Mouse (Mus musculus) ES-CJ7 (cell line): ENCODE results near the gene Nxpe5.
"Not testable (repeated sequence)": the region's sequence is repeated elsewhere in the genome, so short reads cannot be mapped to it uniquely, and the experiment has no call there.

Experiments used
- DNase-seq: peaks from one replicate; pipeline ENCODE4 v3.0.0; 2011; ENCODE audit warnings: low read depth, low spot score

Gene Nxpe5

DNA sequence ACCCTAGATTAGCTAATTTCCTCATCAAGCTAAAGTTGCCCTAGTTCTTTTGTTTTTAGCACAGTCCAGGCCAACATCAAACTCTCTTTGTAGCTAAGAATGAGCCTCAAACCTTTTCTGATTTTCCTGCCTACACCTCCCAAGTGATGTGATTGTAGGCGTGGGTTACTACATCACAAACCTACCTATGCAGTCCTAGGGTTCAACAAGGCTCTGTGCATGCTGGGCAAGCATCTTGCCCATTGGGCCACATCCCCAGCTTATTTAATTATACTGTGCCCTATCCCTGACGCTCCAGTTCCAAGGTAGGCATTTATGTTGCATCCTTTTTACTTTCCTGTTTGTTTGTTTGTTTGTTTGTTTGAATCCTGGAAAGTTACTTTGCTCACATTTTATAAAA is at the start of gene Nxpe5:
Gene Nxpe5 (plus strand): TSS at position 199 of the 400 bp plus-strand sequence.
- DNase-seq = no peak

DNA sequence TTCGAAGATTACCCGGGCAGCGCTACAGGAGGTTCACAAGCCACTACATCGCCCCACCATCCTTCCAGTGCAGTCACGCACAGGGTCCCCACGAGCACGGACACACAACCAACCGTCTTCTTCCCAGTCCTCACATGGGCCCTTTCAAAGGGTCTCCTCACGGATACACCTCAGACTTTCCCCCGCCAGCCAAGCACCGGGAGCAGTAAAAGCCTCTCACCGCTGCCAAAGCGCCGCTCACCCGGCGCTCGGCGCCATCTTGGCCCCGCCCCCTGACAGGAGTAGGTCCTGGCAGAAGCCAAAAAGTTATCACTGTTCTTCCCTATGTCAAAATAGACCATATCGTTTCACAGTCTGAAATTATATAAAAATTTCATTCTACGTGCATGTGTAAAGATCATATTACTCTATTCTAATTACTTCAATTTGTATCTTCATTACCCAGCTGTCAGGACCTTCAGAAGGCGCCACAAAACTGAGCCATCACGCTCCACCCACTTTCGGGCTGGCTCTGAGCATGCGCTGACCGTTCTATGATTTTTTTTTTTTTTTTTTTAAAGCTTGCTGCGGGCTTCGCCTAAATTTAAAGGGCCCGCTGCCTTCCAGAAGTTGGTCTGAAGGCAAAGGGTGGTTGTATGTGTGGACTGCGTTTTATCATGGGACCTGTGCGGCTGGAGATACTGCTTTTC is 38.6 kb upstream of the Nxpe5 start, which contains the start of the genes Taf6 and Cnpy4:
Gene Taf6 (minus strand): TSS at position 502 of the 689 bp plus-strand sequence.
Gene Cnpy4 (plus strand): TSS at position 536 of the 689 bp plus-strand sequence.
- DNase-seq = peak; percentile 88

DNA sequence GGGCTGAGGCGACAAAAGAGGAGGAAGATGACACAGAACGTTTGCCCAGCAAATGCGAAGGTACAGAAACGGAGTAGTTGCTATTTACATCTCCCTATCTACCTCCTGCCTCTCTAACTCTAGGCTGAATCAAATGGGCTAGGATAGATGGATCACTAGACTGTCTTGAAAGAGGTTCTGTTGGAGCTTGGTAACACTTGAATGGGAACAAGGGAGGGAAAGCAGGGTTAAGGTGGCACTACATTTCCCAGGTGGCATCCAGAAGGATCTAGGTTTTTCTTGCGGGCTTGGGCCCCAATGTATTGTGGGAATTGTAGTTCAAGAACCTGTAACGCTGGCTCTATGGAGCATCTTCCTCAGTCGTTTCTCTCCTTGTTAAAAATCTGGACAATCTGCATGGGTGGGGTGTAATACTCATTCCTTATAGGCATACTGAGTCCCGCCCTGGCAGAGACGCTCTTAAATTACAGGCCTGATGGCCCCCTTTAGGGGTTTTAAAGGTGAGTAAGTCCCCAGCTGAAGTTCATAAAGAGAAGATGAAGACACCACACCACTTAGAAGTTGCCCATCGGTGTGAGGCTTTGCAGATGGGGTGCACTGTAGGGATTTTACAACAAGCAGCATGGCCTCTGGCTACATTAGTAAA is 37.9 kb upstream of the Nxpe5 start:
- peak; percentile 90 for DNase-seq

DNA sequence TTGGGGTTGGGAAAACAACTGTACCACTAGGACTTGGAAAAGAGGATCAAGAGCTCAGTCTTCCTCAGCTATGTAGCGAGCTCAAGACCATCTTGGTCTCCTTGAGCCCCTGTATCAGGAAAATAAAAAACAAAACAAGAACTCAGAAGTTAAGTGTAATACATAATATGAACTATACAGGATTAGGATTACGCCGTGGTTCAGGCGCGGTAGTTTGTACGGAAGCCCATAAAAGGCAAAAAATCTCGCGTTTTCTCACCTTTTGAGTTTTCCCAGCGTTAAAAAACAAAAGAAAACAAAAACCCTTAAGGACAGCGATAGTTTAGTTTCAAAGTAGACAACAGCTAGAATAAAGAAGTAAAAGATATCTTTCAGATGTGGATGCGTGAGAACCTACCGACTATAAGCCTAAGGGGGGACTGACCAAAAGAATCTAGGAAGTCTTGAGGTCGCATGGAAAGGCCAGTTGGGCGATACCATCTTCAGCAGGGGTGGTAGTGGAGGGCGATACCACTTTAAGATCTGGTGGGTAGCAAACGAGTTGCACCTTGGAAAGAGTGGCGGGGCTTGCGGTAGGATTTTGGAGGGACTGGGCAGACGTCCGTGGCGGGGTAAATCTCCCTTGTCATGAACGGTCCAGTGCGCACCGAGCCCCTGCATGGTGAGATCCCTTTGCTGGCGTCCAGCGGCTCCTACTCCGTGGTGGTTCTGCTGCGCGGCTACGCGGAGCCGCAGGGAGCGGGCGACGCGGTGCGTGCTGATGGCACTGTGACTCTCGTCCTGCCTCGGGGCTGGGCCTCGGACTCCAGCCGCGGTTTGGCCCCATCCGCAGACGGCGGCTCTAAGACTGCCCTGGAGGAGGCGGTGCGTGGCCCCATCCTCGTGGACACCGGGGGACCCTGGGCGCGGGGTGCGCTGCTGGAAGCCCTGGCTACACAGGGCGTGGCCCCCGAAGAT is 31.6 kb upstream of the Nxpe5 start, which contains the start of gene Mblac1:
Gene Mblac1 (plus strand): TSS at position 544 of the 957 bp plus-strand sequence.
- peak; percentile 95 for DNase-seq

GRCm38 (mm10) chr5:138194755-138195345 is 30.8 kb upstream of the Nxpe5 start:
- DNase-seq = no peak

DNA sequence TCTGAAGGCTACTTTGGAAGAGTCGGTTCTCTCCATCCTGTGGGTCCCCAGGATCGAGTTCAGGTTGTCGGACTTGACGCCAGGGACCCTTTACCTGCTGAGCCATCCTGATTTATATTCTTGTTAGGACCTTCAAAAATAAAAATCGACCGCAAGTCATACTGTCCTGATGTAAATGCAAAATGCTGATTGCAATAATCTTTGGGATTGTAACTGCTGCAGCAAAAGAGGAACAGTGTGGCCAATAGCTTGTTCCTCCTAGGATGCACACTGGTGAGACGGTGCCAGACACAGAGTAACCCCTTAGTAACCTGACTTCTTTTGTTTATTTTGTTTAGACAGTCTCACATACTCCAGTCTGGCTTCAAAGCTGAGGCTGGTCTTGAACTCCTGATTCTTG is 30.2 kb upstream of the Nxpe5 start:
- DNase-seq = no peak

- peak; percentile 55 for DNase-seq
These were observed 26.1 kb upstream of the Nxpe5 start for GRCm38 (mm10) chr5:138199576-138199975.

DNA sequence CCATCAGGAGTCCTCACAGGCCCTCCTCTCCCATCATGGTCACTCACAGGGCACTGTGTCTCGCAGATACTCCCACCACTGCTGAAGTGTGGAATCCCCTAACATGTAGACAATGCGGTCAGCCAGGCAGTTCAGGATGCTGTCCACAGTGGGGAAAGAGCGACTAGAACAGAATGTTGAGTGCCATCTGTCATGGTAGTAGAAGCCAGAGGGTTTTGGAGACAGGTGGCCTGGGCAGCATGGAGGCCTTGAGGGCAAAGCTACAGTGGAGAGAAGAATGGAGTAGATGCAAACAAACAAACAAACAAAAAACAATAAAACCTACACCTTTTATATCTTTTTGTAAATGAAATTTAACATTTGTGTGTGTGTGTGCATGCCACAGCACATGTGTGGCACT is 23.6 kb upstream of the Nxpe5 start:
- no peak for DNase-seq

DNA sequence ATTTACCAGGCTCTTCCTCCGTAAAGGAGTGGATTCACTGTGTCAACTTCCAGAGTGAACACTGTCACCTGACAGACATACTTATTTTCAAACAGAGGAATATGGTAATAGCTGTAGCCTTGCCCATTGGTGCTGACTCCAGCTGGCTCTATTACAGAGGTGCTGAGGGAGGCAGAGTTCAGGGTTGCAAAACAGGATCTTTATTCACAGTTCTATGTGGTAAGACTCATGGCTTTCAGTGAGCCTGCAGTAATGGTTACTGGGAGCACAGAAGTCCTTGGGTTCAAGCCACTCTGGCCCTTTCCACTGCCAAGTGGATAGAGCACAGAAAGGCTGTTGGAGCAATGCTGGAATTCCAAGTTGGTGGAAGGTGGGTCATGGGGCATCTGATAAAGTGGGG is 18.4 kb upstream of the Nxpe5 start:
- no peak for DNase-seq

- DNase-seq = no peak
These were observed 17.8 kb upstream of the Nxpe5 start for GRCm38 (mm10) chr5:138207873-138208272.

GRCm38 (mm10) chr5:138216632-138217031 is 9.1 kb upstream of the Nxpe5 start:
- not testable (repeated sequence) for DNase-seq

GRCm38 (mm10) chr5:138219864-138220263 is 5.8 kb upstream of the Nxpe5 start:
- no peak for DNase-seq

- DNase-seq = peak; percentile 71
These were observed 3.6 kb upstream of the Nxpe5 start for GRCm38 (mm10) chr5:138222111-138222510.

DNA sequence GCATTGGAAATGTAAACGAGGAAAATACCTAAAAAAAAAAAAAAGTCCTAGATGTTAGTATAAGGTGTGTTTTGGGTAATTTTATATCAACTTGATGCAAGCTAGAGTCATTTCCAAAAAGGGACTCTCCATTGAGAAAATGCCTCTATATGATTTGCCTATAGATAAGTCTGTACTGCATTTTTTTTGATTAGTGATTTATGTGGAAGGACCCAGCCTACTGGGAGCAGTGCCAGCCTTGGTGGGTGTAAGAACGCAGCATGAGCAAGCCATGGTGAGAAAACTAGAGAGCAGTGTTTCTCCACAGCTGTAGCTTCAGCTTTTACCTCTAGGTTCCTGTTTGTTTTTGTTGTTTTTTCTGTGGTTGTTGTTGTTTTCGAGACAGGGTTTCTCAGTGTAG is 2.4 kb upstream of the Nxpe5 start:
- DNase-seq = no peak

GRCm38 (mm10) chr5:138226491-138226890 is 793 bp downstream of the Nxpe5 start:
- no peak for DNase-seq

- no peak for DNase-seq
These were observed 1.7 kb downstream of the Nxpe5 start for GRCm38 (mm10) chr5:138227367-138227766.

GRCm38 (mm10) chr5:138228026-138228425 is 2.3 kb downstream of the Nxpe5 start:
- DNase-seq = peak; percentile 65

DNA sequence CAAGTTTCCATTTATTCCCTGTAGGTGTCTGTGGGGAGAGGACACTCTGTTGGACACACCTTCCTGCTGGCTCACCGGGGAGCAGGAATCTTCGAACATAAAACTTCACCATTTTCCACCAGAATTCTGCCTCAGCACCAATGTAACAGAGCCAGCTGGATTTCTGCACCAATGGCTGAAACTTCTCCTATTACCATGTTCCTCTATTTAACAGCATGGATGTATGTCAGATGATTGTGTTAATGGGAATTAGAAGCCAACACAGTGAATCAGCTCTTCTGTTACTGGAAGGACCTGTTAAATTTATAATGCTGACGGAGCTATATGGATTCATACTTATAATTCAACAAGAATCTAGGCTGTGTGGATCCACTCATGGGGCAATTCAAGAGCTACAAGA is 3.8 kb downstream of the Nxpe5 start:
- DNase-seq = no peak

- no peak for DNase-seq
These were observed 8.1 kb downstream of the Nxpe5 start for GRCm38 (mm10) chr5:138233778-138234177.

GRCm38 (mm10) chr5:138234224-138234623 is 8.5 kb downstream of the Nxpe5 start:
- DNase-seq = no peak

DNA sequence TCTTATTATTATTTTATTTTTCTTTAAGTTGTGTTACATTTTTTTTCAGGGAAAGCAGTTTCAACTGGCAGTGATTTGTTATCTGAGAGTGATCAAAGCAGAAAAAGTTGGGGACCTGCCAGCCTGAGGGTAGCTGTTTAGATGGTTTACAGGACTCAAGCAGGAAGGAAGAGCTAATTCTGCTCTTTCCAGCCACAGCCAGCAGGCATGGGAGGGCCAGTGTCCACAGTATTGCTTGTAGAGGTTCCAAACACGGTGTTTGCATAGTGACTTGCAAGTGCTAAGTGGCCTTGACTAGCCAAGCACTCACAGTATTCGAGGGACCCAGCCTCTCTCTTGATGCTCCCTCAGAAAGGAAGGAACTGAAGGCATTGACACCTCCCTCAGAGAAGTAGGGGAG is 15.8 kb downstream of the Nxpe5 start:
- no peak for DNase-seq

GRCm38 (mm10) chr5:138251144-138251543 is 25.4 kb downstream of the Nxpe5 start:
- no peak for DNase-seq
